Mouse (Mus musculus): ENCODE measurements at regions not wholly inside any gene's neighbourhood (a gene's known extent, or its start where the extent isn't known, plus 50 kb on each side); places are given as distances from the start of the nearest gene placed in this dataset.

GRCm38 (mm10) chr16:7892799-7893198, 532.1 kb downstream of the Tmem114 start:
- in situ Hi-C loops (cut with MboI, MseI), result no loop called here

GRCm38 (mm10) chr16:7863406-7863805, 561.5 kb downstream of the Tmem114 start:
- in situ Hi-C loops (cut with MboI, MseI), result no loop called here

GRCm38 (mm10) chr16:7839139-7839538, 585.8 kb downstream of the Tmem114 start:
- in situ Hi-C loops (cut with MboI, MseI), result no loop called here

- in situ Hi-C loops (cut with MboI, MseI), result no loop called here
These were observed 593.8 kb downstream of the Tmem114 start for GRCm38 (mm10) chr16:7831142-7831541.

- in situ Hi-C loops (cut with MboI, MseI), result no loop called here
These were observed 594.8 kb downstream of the Tmem114 start for GRCm38 (mm10) chr16:7829939-7830650.

- in situ Hi-C loops (cut with MboI, MseI), result no loop called here
These were observed 623.8 kb downstream of the Tmem114 start for GRCm38 (mm10) chr16:7801161-7801560.

GRCm38 (mm10) chr16:7797176-7797786, 627.7 kb downstream of the Tmem114 start:
- in situ Hi-C loops (cut with MboI, MseI), result no loop called here

GRCm38 (mm10) chr16:7795561-7795960, 629.4 kb downstream of the Tmem114 start:
- in situ Hi-C loops (cut with MboI, MseI), result no loop called here

GRCm38 (mm10) chr16:7792521-7792920, 632.4 kb downstream of the Tmem114 start:
- in situ Hi-C loops (cut with MboI, MseI), result no loop called here

GRCm38 (mm10) chr16:7790260-7790659, 634.7 kb downstream of the Tmem114 start:
- in situ Hi-C loops (cut with MboI, MseI), result no loop called here

GRCm38 (mm10) chr16:7788209-7788608, 636.7 kb downstream of the Tmem114 start:
- in situ Hi-C loops (cut with MboI, MseI), result no loop called here

GRCm38 (mm10) chr16:7781506-7781905, 643.4 kb downstream of the Tmem114 start:
- in situ Hi-C loops (cut with MboI, MseI), result no loop called here

GRCm38 (mm10) chr16:7775635-7776034, 649.3 kb downstream of the Tmem114 start:
- in situ Hi-C loops (cut with MboI, MseI), result no loop called here

GRCm38 (mm10) chr16:7768433-7768832, 656.5 kb downstream of the Tmem114 start:
- in situ Hi-C loops (cut with MboI, MseI), result no loop called here

GRCm38 (mm10) chr16:7767691-7768090, 657.2 kb downstream of the Tmem114 start:
- in situ Hi-C loops (cut with MboI, MseI), result no loop called here

GRCm38 (mm10) chr16:7764383-7764782, 660.6 kb downstream of the Tmem114 start:
- in situ Hi-C loops (cut with MboI, MseI), result no loop called here

- in situ Hi-C loops (cut with MboI, MseI), result no loop called here
These were observed 696.8 kb downstream of the Tmem114 start for GRCm38 (mm10) chr16:7728186-7728585.

GRCm38 (mm10) chr16:7725225-7725624, 699.7 kb downstream of the Tmem114 start:
- in situ Hi-C loops (cut with MboI, MseI), result no loop called here

- in situ Hi-C loops (cut with MboI, MseI), result no loop called here
These were observed 723.5 kb downstream of the Tmem114 start for GRCm38 (mm10) chr16:7701471-7701870.

GRCm38 (mm10) chr16:7685484-7685883, 739.5 kb downstream of the Tmem114 start:
- in situ Hi-C loops (cut with MboI, MseI), result no loop called here

- in situ Hi-C loops (cut with MboI, MseI), result no loop called here
These were observed 758.8 kb downstream of the Tmem114 start for GRCm38 (mm10) chr16:7666096-7666495.

GRCm38 (mm10) chr16:7658133-7658532, 766.8 kb downstream of the Tmem114 start:
- in situ Hi-C loops (cut with MboI, MseI), result no loop called here

- in situ Hi-C loops (cut with MboI, MseI), result no loop called here
These were observed 770.5 kb downstream of the Tmem114 start for GRCm38 (mm10) chr16:7654451-7654850.
